Mouse (Mus musculus) brain, embryonic 18.5 days (tissue): ENCODE measurements around the gene Ccdc85a.

Source experiments
- DNase-seq: peaks from one replicate; pipeline ENCODE4 v3.0.0-alpha.2; 2012; ENCODE audit warnings: low read depth, low spot score

The Ccdc85a gene

DNA sequence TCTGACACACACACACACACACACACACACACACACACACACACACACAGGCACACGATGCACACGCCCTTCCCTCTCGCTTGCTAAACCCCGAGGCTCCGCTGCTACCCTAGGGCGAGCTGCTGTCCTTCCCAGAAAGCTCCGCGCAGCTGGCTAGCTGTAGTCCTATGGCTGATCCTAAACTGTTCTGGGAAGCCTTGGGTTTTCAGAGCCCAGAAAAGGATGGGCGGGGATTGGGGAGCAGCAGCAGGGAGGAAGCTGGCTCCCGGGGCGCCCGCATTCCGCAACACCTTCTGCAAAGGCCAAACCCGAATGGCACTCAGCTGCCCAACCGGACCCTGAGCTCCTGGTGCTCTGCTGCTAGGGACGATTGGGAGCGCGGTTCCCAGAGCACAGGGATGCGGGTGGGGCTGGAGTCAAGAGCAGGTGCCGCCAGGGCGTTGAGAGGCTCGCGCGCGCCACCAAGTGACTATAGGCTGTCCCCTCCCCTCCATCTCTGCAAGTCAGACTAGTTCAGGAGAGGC lies at the start of gene Ccdc85a:
Gene Ccdc85a, minus strand, starts transcription at position 414 of the 524 bp plus-strand sequence.
- DNase-seq: peak; percentile 75

DNA sequence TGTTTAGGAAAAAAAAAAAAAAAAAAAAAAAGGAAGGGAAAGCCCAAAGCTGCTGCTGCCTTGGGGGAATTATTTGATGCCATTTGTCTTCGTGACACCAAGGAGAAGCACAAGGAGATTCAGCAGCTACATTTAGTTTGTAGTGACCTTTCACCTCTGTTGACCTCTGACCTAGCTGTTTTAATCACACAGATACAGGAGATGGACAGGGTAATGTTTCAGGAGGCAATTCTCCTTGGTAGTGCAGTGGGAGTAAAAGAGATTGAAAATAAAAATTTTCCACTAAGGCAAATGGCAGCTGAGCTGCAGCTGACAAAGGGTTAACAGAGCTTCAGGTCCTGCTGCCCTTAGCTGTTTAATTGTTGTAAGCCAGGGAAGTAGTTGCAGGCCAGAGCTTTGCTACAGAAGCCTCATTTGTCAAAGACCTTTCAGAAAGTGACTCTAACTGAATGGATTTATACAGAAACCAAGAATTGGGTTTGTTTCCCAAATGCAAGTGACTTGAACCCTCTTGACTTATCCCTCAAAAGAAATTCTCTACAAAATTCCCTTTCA lies 49.5 kb upstream of the Ccdc85a start:
- DNase-seq: no peak

DNA sequence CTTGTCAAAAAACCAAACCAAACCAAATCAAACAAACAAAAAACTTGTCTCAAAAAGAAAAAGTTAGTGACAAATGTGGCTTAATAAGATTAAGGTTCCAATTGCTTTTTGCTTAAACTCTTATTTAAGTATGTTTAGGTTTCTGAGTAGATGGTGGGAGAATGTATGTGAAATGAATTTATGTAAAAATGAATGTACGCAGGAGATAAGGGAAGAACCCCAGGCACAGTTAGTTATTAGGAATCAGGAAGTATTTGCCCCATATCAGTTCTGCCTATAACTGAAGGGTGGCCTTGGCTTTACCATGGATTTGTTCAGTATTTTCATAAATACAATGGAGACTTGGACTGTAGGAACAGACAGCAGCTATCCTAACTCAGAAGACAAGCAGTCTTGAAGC lies 49.0 kb upstream of the Ccdc85a start:
- DNase-seq: no peak

DNA sequence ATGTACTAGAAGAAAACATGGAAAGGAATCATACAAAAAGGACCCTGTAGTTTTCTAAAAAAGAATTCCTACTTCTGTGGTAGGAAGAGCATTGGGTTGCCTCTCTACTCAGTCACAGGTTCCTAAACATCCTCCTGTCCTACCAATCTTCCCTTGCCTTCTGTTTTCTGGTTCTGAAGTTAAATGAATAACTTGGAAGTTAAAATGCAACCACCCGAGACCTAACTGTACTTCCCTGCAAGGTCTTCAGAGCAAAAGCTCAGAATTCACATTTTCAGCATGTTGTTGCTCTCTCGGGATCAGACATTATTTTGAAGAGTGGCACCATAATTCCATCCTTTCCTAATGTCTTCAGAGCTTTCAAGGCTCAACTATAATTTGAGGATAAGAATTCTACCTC lies 46.6 kb upstream of the Ccdc85a start:
- DNase-seq: no peak

DNA sequence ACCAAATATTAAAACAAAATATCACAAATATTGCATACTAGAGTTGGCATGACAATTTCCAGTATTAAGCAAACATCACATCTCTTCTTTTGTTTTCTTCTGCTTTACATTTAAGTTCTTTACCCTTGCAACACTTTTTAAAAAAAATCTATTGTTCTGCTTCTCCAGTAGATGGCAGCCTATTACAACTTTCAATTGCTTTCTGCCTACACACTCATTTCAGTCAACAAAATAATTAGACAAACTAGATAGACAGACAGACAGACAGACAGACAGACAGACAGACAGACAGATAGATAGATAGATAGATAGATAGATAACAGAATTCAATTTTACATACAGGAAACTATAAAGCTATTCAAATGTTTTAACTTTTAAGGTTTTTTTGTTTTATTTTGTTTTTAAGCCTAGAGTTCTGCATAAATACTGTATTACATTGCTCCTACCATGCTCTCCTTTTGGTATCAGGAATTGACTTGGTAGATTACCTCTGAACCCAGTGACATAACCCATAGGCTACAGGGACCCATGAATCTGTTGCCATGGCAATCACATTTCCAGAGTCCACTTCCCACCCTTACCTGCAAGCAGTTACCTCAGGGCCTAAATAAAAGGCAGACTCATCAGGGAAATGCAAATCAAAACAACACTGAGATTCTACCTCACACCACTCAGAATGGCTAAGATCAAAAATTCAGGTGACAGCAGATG lies 26.8 kb upstream of the Ccdc85a start:
- DNase-seq: peak; percentile 8

DNA sequence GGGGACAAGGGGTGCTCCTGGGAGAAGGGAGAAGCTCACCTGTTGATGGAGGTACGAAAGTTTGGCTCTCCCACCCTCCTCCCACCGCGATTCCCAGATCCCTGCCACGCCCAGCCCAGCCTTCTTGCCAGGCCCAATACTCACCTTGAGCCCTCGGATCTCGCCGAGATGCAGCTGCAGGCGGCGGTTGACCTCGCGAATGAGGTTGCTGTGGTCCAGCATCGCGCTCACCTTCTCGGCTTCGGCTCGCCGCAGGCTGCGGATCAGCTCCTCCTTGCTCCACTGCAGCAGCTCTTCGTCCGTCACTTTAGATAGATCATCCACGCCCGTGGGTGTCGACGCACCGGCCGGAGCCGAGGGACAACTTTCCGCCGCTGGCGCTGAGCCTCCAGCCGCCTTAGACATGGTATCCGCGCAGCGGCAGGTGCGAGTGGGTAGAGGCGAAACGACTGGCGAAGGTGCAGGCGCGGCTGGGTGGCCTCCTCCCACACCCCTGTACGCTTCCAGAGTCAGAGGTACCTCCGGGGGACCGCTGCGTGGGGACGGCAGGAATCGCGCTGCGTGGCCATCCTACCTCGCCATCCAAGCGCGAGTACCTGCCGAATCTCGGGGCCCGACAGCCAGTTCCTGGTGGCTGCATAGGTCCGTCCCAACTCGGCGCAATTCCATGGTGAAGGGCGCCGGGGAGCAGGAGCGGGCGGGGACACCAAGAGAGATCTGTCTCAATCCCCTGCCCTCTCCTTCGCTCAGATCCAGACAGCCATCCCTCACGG lies 800 bp downstream of the Ccdc85a start:
- DNase-seq: no peak

DNA sequence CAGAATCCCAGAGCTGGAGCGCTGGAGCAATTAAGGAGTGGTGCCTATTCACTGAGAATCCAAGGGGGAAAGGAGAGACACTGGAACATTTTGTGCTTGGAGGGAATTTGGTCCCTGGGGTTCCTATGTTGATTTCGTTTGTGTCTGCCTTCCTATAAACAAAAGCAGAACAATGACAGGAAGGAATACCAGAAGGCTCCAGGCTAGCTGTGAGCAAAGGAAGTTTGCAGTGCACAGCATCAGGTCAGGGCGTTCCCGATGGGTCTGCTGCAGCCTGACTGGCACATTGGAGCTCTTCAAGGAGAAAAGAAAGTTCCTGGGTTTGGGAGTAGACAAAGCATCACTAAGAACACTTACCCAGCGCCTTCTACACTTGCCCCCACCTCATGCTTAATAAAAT lies 1.9 kb downstream of the Ccdc85a start:
- DNase-seq: no peak

DNA sequence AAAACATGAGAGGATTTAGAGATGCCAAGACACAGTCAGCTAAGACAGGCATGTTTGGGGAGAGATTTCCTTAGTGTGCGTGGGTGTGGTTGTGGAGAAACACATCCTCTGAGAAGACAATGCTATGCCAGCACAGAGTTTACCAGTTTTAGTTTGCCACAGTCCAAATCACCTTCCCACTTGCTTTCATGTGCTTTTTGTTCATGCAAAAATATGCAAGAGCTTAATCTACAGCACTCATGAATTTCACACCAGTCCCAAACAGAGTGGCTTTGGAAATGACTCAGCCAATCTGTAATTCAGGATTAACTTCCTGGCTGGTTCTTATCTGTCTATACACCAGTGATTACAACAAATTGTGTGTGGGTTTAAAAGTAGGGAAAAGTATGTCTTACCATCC lies 11.7 kb downstream of the Ccdc85a start:
- no peak for DNase-seq

DNA sequence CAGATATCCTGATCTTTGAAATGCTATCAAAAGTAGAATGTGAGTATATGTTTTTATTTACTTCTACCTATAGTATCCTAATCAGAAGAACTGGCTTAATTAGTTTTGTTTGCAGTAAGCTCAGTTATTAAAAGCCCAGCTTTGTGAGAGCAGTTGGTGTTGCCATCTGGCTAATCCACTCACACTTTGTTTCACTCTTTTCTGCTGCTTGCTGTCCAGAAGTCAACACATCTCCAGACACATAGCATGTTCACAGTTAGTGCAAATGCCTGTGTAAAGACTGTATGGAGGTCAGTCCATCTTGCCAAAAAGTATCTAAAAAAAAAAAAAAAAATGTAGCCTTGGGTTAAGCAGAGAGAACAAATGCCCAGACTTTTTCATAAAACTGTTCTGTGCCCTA lies 27.7 kb downstream of the Ccdc85a start:
- no peak for DNase-seq

DNA sequence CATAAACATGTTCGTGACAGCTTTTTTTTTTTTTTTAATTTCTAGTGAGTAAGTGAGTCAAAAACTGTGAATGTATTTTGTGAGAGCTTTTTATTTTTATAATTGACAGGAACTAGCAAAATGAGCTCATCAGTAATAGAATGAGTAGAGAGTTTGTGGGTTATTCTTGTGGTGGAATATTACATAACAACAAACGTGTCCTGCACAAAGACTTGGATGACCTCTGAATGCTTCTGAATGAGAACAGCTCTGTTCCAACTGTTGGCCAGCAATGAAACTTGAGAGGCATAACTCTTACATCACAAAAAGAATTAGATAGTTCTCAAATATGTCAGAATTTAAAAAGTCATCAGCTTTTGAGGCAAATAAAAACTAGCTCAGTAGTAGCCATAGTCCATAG lies 40.7 kb downstream of the Ccdc85a start:
- DNase-seq: no peak

DNA sequence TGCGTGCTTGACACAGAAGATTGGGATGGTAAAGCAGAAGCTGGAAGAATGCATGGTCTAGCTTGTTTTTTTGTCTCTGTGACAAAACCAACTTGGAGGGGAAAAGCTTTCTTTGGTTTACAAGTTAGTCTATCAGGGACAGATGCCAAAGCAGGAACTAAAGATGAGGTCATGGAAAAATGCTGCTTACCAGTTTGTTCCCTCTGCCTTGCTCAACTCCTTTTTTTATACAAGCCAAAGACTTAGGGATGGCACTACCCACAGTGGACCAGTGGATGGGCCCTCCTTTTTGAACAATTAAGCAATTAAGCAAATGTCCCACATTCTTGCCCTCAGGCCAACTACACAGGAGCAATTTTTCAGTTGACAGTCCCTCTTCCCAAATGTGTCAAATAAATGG lies 42.8 kb downstream of the Ccdc85a start:
- DNase-seq: no peak

DNA sequence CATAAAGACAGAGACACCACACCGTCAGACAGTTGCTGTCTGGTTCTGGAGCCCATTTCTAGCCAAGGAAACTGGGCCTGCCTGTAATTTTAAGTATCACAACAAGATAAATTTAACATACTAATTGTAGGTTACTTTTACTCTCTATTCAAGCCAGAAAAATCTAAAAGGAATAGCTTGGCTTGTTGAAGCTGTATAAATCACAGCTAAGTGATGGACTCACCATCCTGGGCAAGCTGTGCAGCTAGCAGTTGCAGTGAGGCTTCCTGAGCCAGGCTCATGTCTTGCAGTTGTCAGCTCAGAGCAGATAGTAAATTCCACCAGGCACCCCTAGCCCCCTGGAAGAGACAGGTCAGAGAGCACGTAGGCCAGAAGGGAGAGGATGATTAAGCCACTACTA lies 50.8 kb downstream of the Ccdc85a start:
- DNase-seq: no peak

DNA sequence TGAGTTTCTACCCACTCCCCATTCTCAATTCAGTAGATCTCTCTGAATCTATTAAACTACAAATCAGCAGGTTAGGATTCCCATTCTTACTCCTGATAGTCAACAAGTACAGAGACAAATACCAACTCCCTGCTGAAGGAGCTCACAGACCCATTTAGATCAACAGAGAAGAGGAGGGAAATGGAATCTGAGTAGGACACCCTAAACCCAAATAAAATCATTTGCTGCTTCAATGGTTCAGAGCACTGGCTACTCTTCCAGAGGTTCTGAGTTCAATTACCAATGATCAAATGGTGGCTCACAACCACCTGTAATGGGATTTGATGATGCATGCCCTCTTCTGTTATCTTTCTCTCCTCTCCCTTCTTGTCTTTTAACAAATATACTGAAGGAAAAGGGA lies 82.9 kb downstream of the Ccdc85a start:
- no peak for DNase-seq

DNA sequence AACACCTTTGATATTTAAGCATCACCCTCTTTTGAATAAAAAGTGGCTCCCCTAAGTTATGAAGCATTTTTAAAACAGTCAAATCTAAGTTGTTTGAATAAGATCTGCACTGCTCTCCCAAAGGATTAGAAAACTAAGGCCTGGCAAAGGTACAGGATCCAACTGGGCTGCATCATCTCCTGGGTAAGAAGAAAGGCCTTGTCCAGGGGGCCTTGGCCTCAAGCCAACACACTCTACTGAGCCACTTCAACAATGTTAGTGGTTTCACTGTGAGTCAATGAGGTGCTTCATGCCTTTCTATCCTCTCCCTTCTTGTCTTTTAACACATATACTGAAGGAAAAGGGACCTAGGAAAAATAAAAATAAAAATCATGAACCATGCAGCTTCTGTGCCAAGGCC lies 87.1 kb downstream of the Ccdc85a start:
- DNase-seq: no peak

DNA sequence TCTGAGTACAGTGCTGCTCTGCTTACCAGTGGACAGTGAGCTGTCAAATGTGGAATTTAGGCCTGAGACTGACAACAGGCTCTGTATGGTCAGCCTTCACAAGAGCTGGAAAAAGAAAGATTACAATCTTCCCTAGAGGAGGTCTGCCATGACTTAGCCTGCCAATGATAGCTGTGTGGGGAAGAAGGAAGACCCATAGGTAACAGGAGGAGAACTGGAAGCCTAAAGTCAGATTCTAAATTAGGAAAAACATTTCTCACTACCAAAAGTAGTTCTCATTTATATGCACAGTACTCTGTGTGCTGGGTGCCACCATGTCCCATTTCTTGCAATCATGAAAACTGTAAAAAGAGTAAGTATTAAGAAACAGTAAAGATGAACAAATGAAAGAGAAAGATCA lies 90.8 kb downstream of the Ccdc85a start:
- no peak for DNase-seq

DNA sequence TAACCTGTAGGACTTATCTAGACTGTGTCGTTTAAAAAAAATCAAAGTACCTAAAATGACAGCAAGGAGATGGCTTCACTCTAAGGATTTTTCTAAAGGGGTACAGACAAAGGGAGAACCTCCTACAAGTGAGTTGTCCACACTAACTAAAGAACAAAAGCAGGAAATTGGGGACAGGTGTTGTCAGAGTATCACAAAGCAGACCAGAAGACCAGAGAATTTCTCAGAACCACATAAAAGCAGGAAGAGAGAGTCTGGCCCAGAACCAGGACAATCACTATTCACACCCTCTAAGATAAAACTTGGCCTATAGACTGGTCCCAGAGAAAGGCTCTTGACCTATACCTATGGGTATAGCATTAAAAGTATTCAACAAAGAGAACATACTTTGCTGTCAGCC lies 92.8 kb downstream of the Ccdc85a start:
- no peak for DNase-seq

DNA sequence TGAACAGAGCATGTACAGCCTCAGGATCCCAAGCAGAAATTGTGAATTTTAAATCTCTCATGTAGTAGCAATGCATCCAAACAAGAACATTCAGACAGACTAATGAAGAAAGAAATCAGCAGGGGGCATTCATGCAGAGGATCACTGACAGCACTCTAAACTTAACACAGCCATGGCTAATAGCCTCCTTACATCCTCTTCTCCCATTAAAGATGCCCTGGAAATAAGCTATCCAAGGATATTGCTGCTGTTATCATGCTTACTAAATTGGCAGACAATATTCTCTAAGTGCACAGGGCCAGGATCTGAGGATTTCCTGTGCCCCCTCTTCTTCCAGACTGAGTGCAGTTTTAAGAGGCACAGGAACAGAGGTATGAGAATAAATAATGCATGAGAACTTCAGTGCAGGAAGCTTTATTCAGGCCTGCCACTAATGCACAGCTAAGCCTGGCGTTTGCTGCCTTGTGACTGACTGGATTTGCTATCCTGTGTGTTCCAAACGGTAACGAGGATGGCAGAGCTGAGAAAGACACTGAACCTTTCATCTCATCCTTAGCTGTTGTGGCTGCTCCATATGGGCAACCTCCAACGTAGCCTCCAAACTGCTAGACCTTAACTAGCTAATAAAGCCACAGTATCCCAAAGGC lies 99.9 kb downstream of the Ccdc85a start:
- no peak for DNase-seq

DNA sequence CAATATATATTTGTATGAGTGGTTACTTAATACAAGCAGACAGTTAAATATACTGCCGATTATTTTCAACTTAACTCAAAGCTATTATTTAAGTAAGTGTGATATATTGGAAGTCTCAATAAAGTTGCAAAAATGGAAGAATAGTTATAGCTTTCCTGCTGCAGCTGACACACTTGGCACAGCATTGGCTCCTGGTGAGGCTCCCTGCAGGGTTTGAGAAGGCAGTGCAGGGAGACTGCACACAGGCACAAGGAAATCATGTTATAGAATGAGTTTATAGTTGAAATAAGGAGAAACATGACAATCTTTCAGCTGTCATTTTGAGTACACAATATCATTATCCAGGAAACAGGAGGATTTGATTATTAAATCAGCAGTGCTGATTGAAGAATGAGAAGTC lies 107.0 kb downstream of the Ccdc85a start:
- DNase-seq: no peak

DNA sequence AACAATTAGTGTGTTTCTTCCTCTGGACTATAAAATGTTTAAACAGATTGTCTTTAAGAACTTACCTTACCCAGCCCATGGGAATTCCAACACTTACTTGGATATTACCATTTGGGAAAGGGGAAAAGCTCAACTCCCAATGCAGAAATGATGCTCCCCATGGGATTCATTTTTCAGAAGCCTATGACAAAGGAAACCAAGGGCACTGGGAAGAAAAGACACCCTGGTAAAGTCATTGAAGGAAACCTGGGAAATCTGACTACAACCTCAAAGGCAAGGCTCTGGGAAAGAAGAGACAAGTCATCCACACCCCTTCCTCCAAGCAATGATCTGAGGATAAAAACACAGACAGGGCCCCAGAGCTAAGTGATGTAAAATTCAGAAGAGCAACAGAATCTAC lies 118.4 kb downstream of the Ccdc85a start:
- no peak for DNase-seq

DNA sequence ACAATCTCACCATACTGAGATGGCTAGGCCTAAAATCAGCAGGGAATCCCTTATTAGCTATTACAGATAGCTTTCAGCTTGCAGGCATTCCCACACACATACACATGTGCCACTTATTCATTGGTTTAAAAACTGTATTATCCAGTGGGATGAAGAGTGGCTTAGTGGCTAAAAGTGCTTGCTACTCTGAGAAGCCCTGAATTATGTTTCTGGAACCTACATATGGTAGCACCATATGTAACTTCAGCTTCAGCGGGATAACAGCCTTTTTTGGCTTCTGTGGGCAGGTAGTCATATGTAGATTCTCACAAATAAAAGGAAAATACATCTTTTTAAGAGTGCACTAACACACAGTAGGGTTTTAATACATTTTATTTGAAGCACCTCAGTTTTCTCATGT lies 119.2 kb downstream of the Ccdc85a start:
- DNase-seq: no peak

DNA sequence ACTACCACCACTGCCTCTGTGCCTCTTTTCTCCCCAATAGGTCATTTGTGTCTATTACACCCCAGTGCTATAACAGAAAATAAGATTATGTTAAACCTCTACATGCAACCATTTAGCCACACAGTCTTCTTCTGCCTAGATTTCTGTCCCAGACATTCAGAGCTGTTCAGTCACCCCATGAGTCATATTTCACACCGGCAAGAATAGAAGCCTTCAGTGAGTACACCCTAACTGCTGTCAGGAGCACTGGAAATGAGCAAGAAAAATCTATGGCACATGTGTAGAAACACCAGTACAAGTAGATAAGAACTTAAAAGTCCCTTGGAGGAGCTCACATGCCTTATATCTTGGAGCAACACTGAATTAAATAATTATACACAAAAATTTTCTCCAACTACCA lies 125.0 kb downstream of the Ccdc85a start:
- DNase-seq: no peak

DNA sequence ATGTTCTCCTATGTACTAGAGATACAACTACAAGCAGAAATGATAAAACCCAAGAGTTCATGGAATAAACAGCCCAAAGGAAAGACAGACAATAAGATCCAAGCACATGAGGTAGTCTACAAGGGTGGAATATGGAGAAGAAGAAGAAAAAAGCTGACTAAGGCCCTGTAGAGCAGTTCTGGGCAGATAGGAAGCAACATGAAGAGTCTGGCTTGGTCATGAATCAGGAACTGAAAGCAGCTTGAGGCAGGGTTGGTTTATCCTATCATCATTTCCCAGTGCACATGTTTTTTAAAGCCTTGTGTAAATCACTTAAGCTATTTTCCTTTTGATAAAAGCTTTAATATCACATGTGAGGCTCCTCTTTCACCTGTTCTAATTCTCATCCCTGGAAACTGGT lies 144.2 kb downstream of the Ccdc85a start:
- no peak for DNase-seq
